37 mouse cellular contexts compared by ENCODE assay signal in the genomic region with DNA sequence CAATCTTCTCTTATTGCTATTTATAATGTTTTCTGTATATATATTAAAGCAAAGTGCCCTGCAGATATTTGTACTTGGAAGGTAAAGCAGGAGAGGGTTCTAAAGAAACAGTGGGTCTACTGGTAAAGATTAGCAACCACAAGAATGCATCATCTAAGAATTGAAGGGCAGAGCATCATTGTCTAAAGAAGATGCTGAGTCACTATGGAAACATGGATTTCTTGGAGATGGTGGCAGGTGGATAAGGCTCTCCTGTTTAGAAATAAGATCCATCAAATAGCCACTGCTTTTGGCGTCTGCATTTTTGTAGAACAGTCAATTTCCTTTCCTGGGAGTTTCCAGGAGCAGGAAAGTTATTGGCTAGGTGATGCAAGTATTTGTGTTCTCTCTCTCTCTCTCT. TPM values are rescaled to one million over a fixed set of nuclear protein-coding genes. Genes with fewer than 3 reads are reported as not detected.
"Had no signal": no experiment of that assay in that cellular context is flagged by ENCODE, and none has a peak within 500 bp of the region (broad histone marks: within the 10 kb centered on the region; RNA-seq: fewer than 3 reads in every experiment).

No protein-coding gene starts in this region.

- H3K36me3 ChIP-seq: limb, embryonic 10.5 days; limb, embryonic 12.5 days; limb, embryonic 13.5 days; limb, embryonic 15.5 days; liver, embryonic 12.5 days; liver, embryonic 13.5 days; liver, embryonic 15.5 days; lung, embryonic 15.5 days; midbrain, embryonic 10.5 days; midbrain, embryonic 12.5 days; midbrain, embryonic 13.5 days; midbrain, embryonic 15.5 days had no signal

- DNase-seq: left cerebral cortex, postnatal 4 days; liver; liver, embryonic 13.5 days; liver, postnatal 0 days; lung, adult 18-20 months; lung, adult 2 months; lung, embryonic 14.5 days; lung, postnatal 10 days; lung, postnatal 14 days; lung, postnatal 36 days; lung, postnatal 4 days; midbrain, embryonic 14.5 days had no signal

- H3K4me2 ChIP-seq: limb, embryonic 12.5 days; limb, embryonic 13.5 days; limb, embryonic 15.5 days; liver, embryonic 11.5 days; liver, embryonic 12.5 days; liver, embryonic 13.5 days; liver, embryonic 15.5 days; lung, embryonic 14.5 days; lung, embryonic 15.5 days; midbrain, embryonic 11.5 days; midbrain, embryonic 12.5 days; midbrain, embryonic 13.5 days; midbrain, embryonic 15.5 days had no signal

- H3K27me3 ChIP-seq: limb, embryonic 13.5 days; limb, embryonic 15.5 days; lung, embryonic 15.5 days; midbrain, embryonic 12.5 days; midbrain, embryonic 13.5 days; midbrain, embryonic 15.5 days had no signal

- H3K4me3 ChIP-seq: limb, embryonic 10.5 days; limb, embryonic 12.5 days; limb, embryonic 13.5 days; limb, embryonic 15.5 days; liver, embryonic 12.5 days; liver, embryonic 13.5 days; liver, embryonic 15.5 days; lung, embryonic 15.5 days; megakaryocyte, embryonic 14.5 days; midbrain, embryonic 10.5 days; midbrain, embryonic 12.5 days; midbrain, embryonic 13.5 days; midbrain, embryonic 15.5 days; myocyte had no signal

- ATAC-seq: liver, embryonic 12.5 days; liver, postnatal 0 days; midbrain, embryonic 13.5 days; midbrain, embryonic 15.5 days; midbrain, embryonic 16.5 days had no signal

- H3K9me3 ChIP-seq: limb, embryonic 10.5 days; limb, embryonic 12.5 days; limb, embryonic 13.5 days; limb, embryonic 15.5 days; liver, embryonic 12.5 days; liver, embryonic 13.5 days; liver, embryonic 15.5 days; lung, embryonic 15.5 days; megakaryocyte, embryonic 14.5 days; midbrain, embryonic 10.5 days; midbrain, embryonic 12.5 days; midbrain, embryonic 13.5 days; midbrain, embryonic 15.5 days had no signal

- H3K27ac ChIP-seq: limb, embryonic 10.5 days; limb, embryonic 12.5 days; limb, embryonic 13.5 days; limb, embryonic 15.5 days; liver, embryonic 12.5 days; liver, embryonic 13.5 days; liver, embryonic 14.5 days; liver, embryonic 15.5 days; lung, embryonic 15.5 days; macrophage; midbrain, embryonic 10.5 days; midbrain, embryonic 12.5 days; midbrain, embryonic 13.5 days; midbrain, embryonic 15.5 days had no signal

- H3K9ac ChIP-seq: limb, embryonic 12.5 days; limb, embryonic 13.5 days; limb, embryonic 15.5 days; liver, embryonic 12.5 days; liver, embryonic 13.5 days; liver, embryonic 14.5 days; liver, embryonic 15.5 days; liver, postnatal 0 days; lung, embryonic 14.5 days; lung, embryonic 15.5 days; midbrain, embryonic 12.5 days; midbrain, embryonic 13.5 days; midbrain, embryonic 15.5 days had no signal

- H3K4me1 ChIP-seq: limb, embryonic 10.5 days; limb, embryonic 12.5 days; limb, embryonic 13.5 days; limb, embryonic 15.5 days; liver, embryonic 12.5 days; liver, embryonic 13.5 days; liver, embryonic 15.5 days; lung, embryonic 15.5 days; megakaryocyte, embryonic 14.5 days; midbrain, embryonic 10.5 days; midbrain, embryonic 12.5 days; midbrain, embryonic 13.5 days; midbrain, embryonic 15.5 days had no signal

RNA-seq across cellular contexts. Expression of gene Olfr223, which starts 9.2 kb away (rescaled TPM):
- polyA plus RNA-seq: limb, embryonic 10.5 days; limb, embryonic 11.5 days; limb, embryonic 12.5 days; limb, embryonic 13.5 days; limb, embryonic 14.5 days; limb, embryonic 15.5 days; liver, adult 2 months; liver, embryonic 11.5 days; liver, embryonic 12.5 days; liver, embryonic 13.5 days; liver, embryonic 14.5 days; liver, embryonic 15.5 days; liver, embryonic 16.5 days; liver, postnatal 0 days; lung, adult 2 months; lung, embryonic 14.5 days; lung, embryonic 15.5 days; lung, embryonic 16.5 days; macrophage; midbrain, embryonic 10.5 days; midbrain, embryonic 11.5 days; midbrain, embryonic 12.5 days; midbrain, embryonic 13.5 days; midbrain, embryonic 14.5 days; midbrain, embryonic 15.5 days; midbrain, embryonic 16.5 days; midbrain, postnatal 0 days; myocyte; neural tube, embryonic 11.5 days had no signal

RNA-seq across cellular contexts. Expression of gene Olfr222, which starts 26.3 kb away (rescaled TPM):
- polyA plus RNA-seq: limb, embryonic 10.5 days; limb, embryonic 11.5 days; limb, embryonic 12.5 days; limb, embryonic 13.5 days; limb, embryonic 14.5 days; limb, embryonic 15.5 days; liver, adult 2 months; liver, embryonic 11.5 days; liver, embryonic 12.5 days; liver, embryonic 13.5 days; liver, embryonic 14.5 days; liver, embryonic 15.5 days; liver, embryonic 16.5 days; liver, postnatal 0 days; lung, adult 2 months; lung, embryonic 14.5 days; lung, embryonic 15.5 days; lung, embryonic 16.5 days; macrophage; midbrain, embryonic 10.5 days; midbrain, embryonic 11.5 days; midbrain, embryonic 12.5 days; midbrain, embryonic 13.5 days; midbrain, embryonic 14.5 days; midbrain, embryonic 15.5 days; midbrain, embryonic 16.5 days; midbrain, postnatal 0 days; myocyte; neural tube, embryonic 11.5 days had no signal
